Mouse (Mus musculus) spleen, adult 10 weeks (tissue): ENCODE results near the gene Olfr1424. TPM values are rescaled to one million over a fixed set of nuclear protein-coding genes. Genes with fewer than 3 reads are reported as not detected.

Source experiments
- polyA plus RNA-seq: library from polyadenylated mRNA; stranded (reverse); fragments of 350-450 nt; fragmentation: Illumina TruSeq; extraction: RNeasy Lipid Tissue Mini Kit (QIAGEN cat#74804); gene quantifications from one replicate; pipeline ENCODE4 v1.2.3, GENCODE M21; 2015; ENCODE audit warnings: low replicate concordance; ENCODE audit not compliant: insufficient read depth

Gene Olfr1424
- polyA plus RNA-seq, result not detected

GRCm38 (mm10) chr19:12062582-12062981 is at the start of gene Olfr1424:
TSS of gene Olfr1424 (minus strand) at chr19:12062682.

GRCm38 (mm10) chr19:12103234-12103633 is 40.8 kb upstream of the Olfr1424 start, which contains the start of gene Olfr1427:
TSS of gene Olfr1427 (minus strand) at chr19:12103334.

GRCm38 (mm10) chr19:12091913-12092312 is 29.4 kb upstream of the Olfr1424 start, which contains the start of gene Olfr1426:
TSS of gene Olfr1426 (minus strand) at chr19:12092013.

GRCm38 (mm10) chr19:12077631-12078030 is 15.1 kb upstream of the Olfr1424 start, which contains the start of gene Olfr1425:
TSS of gene Olfr1425 (minus strand) at chr19:12077731.

GRCm38 (mm10) chr19:12041217-12041616 is 21.3 kb downstream of the Olfr1424 start, which contains the start of gene Olfr1423:
TSS of gene Olfr1423 (minus strand) at chr19:12041317.

Other genes with a start within 250 kb of the Olfr1424 start
- gene Stx3, start 243.3 kb downstream of the Olfr1424 start, polyA plus RNA-seq, result 7.6 TPM
- gene Olfr1417, start 223.5 kb downstream of the Olfr1424 start, polyA plus RNA-seq, result not detected
- not detected for gene Olfr1418, start 201.6 kb downstream of the Olfr1424 start, polyA plus RNA-seq
- not detected for gene Olfr1419, start 187.6 kb downstream of the Olfr1424 start, polyA plus RNA-seq
- gene Olfr1420, start 176.1 kb downstream of the Olfr1424 start, polyA plus RNA-seq, result not detected
- gene Patl1, start 150.3 kb downstream of the Olfr1424 start, polyA plus RNA-seq, result 38.9 TPM
- 48.5 TPM for gene Osbp, start 96.7 kb downstream of the Olfr1424 start, polyA plus RNA-seq
- gene Olfr1423, start 21.4 kb downstream of the Olfr1424 start, polyA plus RNA-seq, result not detected
- gene Olfr1425, start 15.0 kb upstream of the Olfr1424 start, polyA plus RNA-seq, result not detected
- not detected for gene Olfr1426, start 29.3 kb upstream of the Olfr1424 start, polyA plus RNA-seq
- gene Olfr1427, start 40.7 kb upstream of the Olfr1424 start, polyA plus RNA-seq, result not detected
- gene Olfr1428, start 53.2 kb upstream of the Olfr1424 start, polyA plus RNA-seq, result not detected
- gene Olfr76, start 60.5 kb upstream of the Olfr1424 start, polyA plus RNA-seq, result not detected
- not detected for gene Olfr1555-ps1, start 107.4 kb upstream of the Olfr1424 start, polyA plus RNA-seq
- not detected for gene Olfr1431, start 138.0 kb upstream of the Olfr1424 start, polyA plus RNA-seq
- not detected for gene Olfr1432, start 169.9 kb upstream of the Olfr1424 start, polyA plus RNA-seq
- gene Olfr262, start 179.0 kb upstream of the Olfr1424 start, polyA plus RNA-seq, result not detected
- gene Olfr235, start 198.3 kb upstream of the Olfr1424 start, polyA plus RNA-seq, result not detected
- not detected for gene Olfr1434, start 217.2 kb upstream of the Olfr1424 start, polyA plus RNA-seq
- gene Olfr1436, start 236.4 kb upstream of the Olfr1424 start, polyA plus RNA-seq, result not detected